Mouse (Mus musculus): ENCODE results near the gene Ccdc177. TPM values are rescaled to one million over a fixed set of nuclear protein-coding genes. Genes with fewer than 3 reads are reported as not detected.

The Ccdc177 gene
- polyA plus RNA-seq (2015; fragmentation: Nextera tagmentation; extraction: Ambion mirVana), result 0.17 and 0.18 TPM in 2 replicates

- Histone ChIP-seq H3K27ac (no peak within 1 kb of the TSS), H3K4me3 (replicated peaks) (peak within 1 kb of the TSS; percentile 56), H3K9me3 (no peaks in the 10 kb centered on the region), H3K4me1 (peaks cover 32% of the 10 kb centered on the region), H3K27me3 (replicated peaks) (peaks cover 70% of the 10 kb centered on the region), H3K9ac (no peak within 1 kb of the TSS), H3K4me2 (peak within 1 kb of the TSS; percentile 99), H3K36me3 (no peaks in the 10 kb centered on the region)
- ATAC-seq (ENCODE audit: insufficient read depth, low FRiP score, low read depth), result no peak
- WGBS, result 0% methylated on average over 24 of the region's 24 CpGs
Measured at GRCm38 (mm10) chr12:80760396-80760801, at the start of gene Ccdc177. TSS of gene Ccdc177 (minus strand) at chr12:80760687.

- Histone ChIP-seq H3K4me2 (no peak overlapping the region), H3K9me3 (no peaks in the 10 kb centered on the region), H3K36me3 (no peaks in the 10 kb centered on the region), H3K4me3 (replicated peaks) (no peak overlapping the region), H3K9ac (no peak overlapping the region), H3K27me3 (replicated peaks) (no peaks in the 10 kb centered on the region), H3K27ac (no peak overlapping the region), H3K4me1 (0 out of 2 replicates have a peak, but pooled peaks cover 9% of the 10 kb centered on the region)
- no peak for ATAC-seq (ENCODE audit: insufficient read depth, low FRiP score, low read depth)
- WGBS, result 73% methylated on average over 2 of the region's 2 CpGs
Measured at GRCm38 (mm10) chr12:80810005-80810404, 49.5 kb upstream of the Ccdc177 start.

GRCm38 (mm10) chr12:80807451-80808085, 47.1 kb upstream of the Ccdc177 start:
- H3K4me3 ChIP-seq (replicated peaks), result no peak overlapping the region
- H3K4me1 ChIP-seq, result peaks cover 16% of the 10 kb centered on the region
- H3K4me2 ChIP-seq, result no peak overlapping the region
- no peak overlapping the region for H3K27ac ChIP-seq
- ATAC-seq (ENCODE audit: insufficient read depth, low FRiP score, low read depth), result no peak
- H3K9me3 ChIP-seq, result no peaks in the 10 kb centered on the region
- H3K27me3 ChIP-seq (replicated peaks), result no peaks in the 10 kb centered on the region
- 43% methylated on average over 2 of the region's 2 CpGs for WGBS
- no peak overlapping the region for H3K9ac ChIP-seq
- H3K36me3 ChIP-seq, result no peaks in the 10 kb centered on the region

GRCm38 (mm10) chr12:80804861-80805428, 44.5 kb upstream of the Ccdc177 start:
- no peak overlapping the region for H3K9ac ChIP-seq

GRCm38 (mm10) chr12:80803924-80804323, 43.4 kb upstream of the Ccdc177 start:
- no peak overlapping the region for H3K9ac ChIP-seq
- WGBS, result 54% methylated on average over 3 of the region's 3 CpGs
- no peak overlapping the region for H3K4me3 ChIP-seq (replicated peaks)
- no peak for ATAC-seq (ENCODE audit: insufficient read depth, low FRiP score, low read depth)
- H3K4me1 ChIP-seq, result peaks cover 16% of the 10 kb centered on the region
- no peaks in the 10 kb centered on the region for H3K27me3 ChIP-seq (replicated peaks)
- H3K27ac ChIP-seq, result no peak overlapping the region
- H3K36me3 ChIP-seq, result no peaks in the 10 kb centered on the region
- no peaks in the 10 kb centered on the region for H3K9me3 ChIP-seq
- peak overlapping the region; percentile 3; the same call in 1 of the 2 replicates for H3K4me2 ChIP-seq

More at GRCm38 (mm10) chr12:80804861-80805428, 44.5 kb upstream of the Ccdc177 start:
- Histone ChIP-seq H3K4me2 (no peak overlapping the region), H3K27ac (no peak overlapping the region), H3K9me3 (no peaks in the 10 kb centered on the region), H3K4me1 (peaks cover 16% of the 10 kb centered on the region), H3K36me3 (no peaks in the 10 kb centered on the region), H3K27me3 (replicated peaks) (no peaks in the 10 kb centered on the region), H3K4me3 (replicated peaks) (no peak overlapping the region)
- 85% methylated on average over 6 of the region's 6 CpGs for WGBS
- no peak for ATAC-seq (ENCODE audit: insufficient read depth, low FRiP score, low read depth)

GRCm38 (mm10) chr12:80801443-80801842, 41.0 kb upstream of the Ccdc177 start:
- no peak overlapping the region for H3K4me2 ChIP-seq
- WGBS, result 96% methylated on average over 1 of the region's 1 CpGs
- no peaks in the 10 kb centered on the region for H3K9me3 ChIP-seq
- H3K4me1 ChIP-seq, result peaks cover 7% of the 10 kb centered on the region
- no peak overlapping the region for H3K27ac ChIP-seq
- H3K4me3 ChIP-seq (replicated peaks), result no peak overlapping the region
- H3K9ac ChIP-seq, result no peak overlapping the region
- H3K27me3 ChIP-seq (replicated peaks), result no peaks in the 10 kb centered on the region
- no peak for ATAC-seq (ENCODE audit: insufficient read depth, low FRiP score, low read depth)
- no peaks in the 10 kb centered on the region for H3K36me3 ChIP-seq

- Histone ChIP-seq H3K4me2 (no peak overlapping the region), H3K36me3 (no peaks in the 10 kb centered on the region), H3K4me3 (replicated peaks) (no peak overlapping the region), H3K27me3 (replicated peaks) (no peaks in the 10 kb centered on the region), H3K4me1 (peaks cover 12% of the 10 kb centered on the region), H3K27ac (no peak overlapping the region), H3K9me3 (no peaks in the 10 kb centered on the region), H3K9ac (no peak overlapping the region)
- WGBS, result 94% methylated on average over 3 of the region's 3 CpGs
- ATAC-seq (ENCODE audit: insufficient read depth, low FRiP score, low read depth), result no peak
Measured at GRCm38 (mm10) chr12:80800156-80800555, 39.7 kb upstream of the Ccdc177 start.

- Histone ChIP-seq H3K36me3 (no peaks in the 10 kb centered on the region), H3K4me3 (replicated peaks) (no peak overlapping the region), H3K27ac (no peak overlapping the region), H3K9ac (no peak overlapping the region), H3K27me3 (replicated peaks) (no peaks in the 10 kb centered on the region), H3K4me1 (peaks cover 7% of the 10 kb centered on the region; the same call in 1 of the 2 replicates), H3K9me3 (no peaks in the 10 kb centered on the region), H3K4me2 (no peak overlapping the region)
- no peak for ATAC-seq (ENCODE audit: insufficient read depth, low FRiP score, low read depth)
Measured at GRCm38 (mm10) chr12:80798271-80798670, 37.8 kb upstream of the Ccdc177 start.

- ATAC-seq (ENCODE audit: insufficient read depth, low FRiP score, low read depth), result no peak
- Histone ChIP-seq H3K27me3 (replicated peaks) (no peaks in the 10 kb centered on the region), H3K4me1 (peaks cover 16% of the 10 kb centered on the region; the same call in 1 of the 2 replicates), H3K9me3 (no peaks in the 10 kb centered on the region), H3K4me3 (replicated peaks) (no peak overlapping the region), H3K36me3 (no peaks in the 10 kb centered on the region), H3K9ac (no peak overlapping the region), H3K27ac (no peak overlapping the region), H3K4me2 (no peak overlapping the region)
- WGBS, result 58% methylated on average over 2 of the region's 2 CpGs
Measured at GRCm38 (mm10) chr12:80794935-80795785, 34.7 kb upstream of the Ccdc177 start.

- Histone ChIP-seq H3K36me3 (no peaks in the 10 kb centered on the region), H3K4me1 (peaks cover 21% of the 10 kb centered on the region), H3K27me3 (replicated peaks) (no peaks in the 10 kb centered on the region), H3K9ac (no peak overlapping the region), H3K4me3 (replicated peaks) (no peak overlapping the region), H3K27ac (no peak overlapping the region), H3K4me2 (no peak overlapping the region), H3K9me3 (no peaks in the 10 kb centered on the region)
- no peak for ATAC-seq (ENCODE audit: insufficient read depth, low FRiP score, low read depth)
- 92% methylated on average over 4 of the region's 4 CpGs for WGBS
Measured at GRCm38 (mm10) chr12:80794522-80794921, 34.0 kb upstream of the Ccdc177 start.

GRCm38 (mm10) chr12:80793535-80793934, 33.0 kb upstream of the Ccdc177 start:
- WGBS, result 67% methylated on average over 1 of the region's 1 CpGs
- Histone ChIP-seq H3K36me3 (no peaks in the 10 kb centered on the region), H3K9me3 (no peaks in the 10 kb centered on the region), H3K4me3 (replicated peaks) (no peak overlapping the region), H3K9ac (no peak overlapping the region), H3K4me2 (no peak overlapping the region), H3K27ac (no peak overlapping the region), H3K27me3 (replicated peaks) (no peaks in the 10 kb centered on the region), H3K4me1 (peaks cover 21% of the 10 kb centered on the region)
- no peak for ATAC-seq (ENCODE audit: insufficient read depth, low FRiP score, low read depth)

GRCm38 (mm10) chr12:80792867-80793266, 32.4 kb upstream of the Ccdc177 start:
- Histone ChIP-seq H3K27ac (no peak overlapping the region; the same call in 1 of the 2 replicates), H3K4me1 (peaks cover 21% of the 10 kb centered on the region), H3K4me2 (no peak overlapping the region), H3K9ac (no peak overlapping the region), H3K36me3 (no peaks in the 10 kb centered on the region), H3K4me3 (replicated peaks) (no peak overlapping the region), H3K9me3 (no peaks in the 10 kb centered on the region), H3K27me3 (replicated peaks) (no peaks in the 10 kb centered on the region)
- no peak for ATAC-seq (ENCODE audit: insufficient read depth, low FRiP score, low read depth)
- WGBS, result 55% methylated on average over 5 of the region's 5 CpGs

All from stomach, embryonic 15.5 days (tissue).